Mouse (Mus musculus) bone marrow macrophage, adult 2 months (primary cell): ENCODE results near the gene Prkca.

Source experiments
- CTCF ChIP-seq: IDR thresholded peaks from 2 replicates; pipeline ENCODE4 v1.5.1; 2012; ENCODE audit warnings: low read depth, mild to moderate bottlenecking, low read length, moderate library complexity
- POLR2A ChIP-seq: IDR thresholded peaks from 2 replicates; pipeline ENCODE4 v1.6.1; 2012; ENCODE audit warnings: mild to moderate bottlenecking, low read depth, low read length, borderline replicate concordance

GRCm38 (mm10) chr11:108079454-108079853, 264.3 kb downstream of the Prkca start:
- TF ChIP-seq CTCF (no peak), POLR2A (no peak)
